Mouse (Mus musculus) telencephalon, adult 2 months (tissue): ENCODE measurements around the gene Gm14214.

Experiments
- DNase-seq: peaks from one replicate; pipeline ENCODE4 v3.0.0-alpha.2; 2011; ENCODE audit warnings: low read depth, low spot score

The Gm14214 gene

GRCm38 (mm10) chr2:154731916-154732315 is 37.9 kb downstream of the Gm14214 start:
- no peak for DNase-seq

DNA sequence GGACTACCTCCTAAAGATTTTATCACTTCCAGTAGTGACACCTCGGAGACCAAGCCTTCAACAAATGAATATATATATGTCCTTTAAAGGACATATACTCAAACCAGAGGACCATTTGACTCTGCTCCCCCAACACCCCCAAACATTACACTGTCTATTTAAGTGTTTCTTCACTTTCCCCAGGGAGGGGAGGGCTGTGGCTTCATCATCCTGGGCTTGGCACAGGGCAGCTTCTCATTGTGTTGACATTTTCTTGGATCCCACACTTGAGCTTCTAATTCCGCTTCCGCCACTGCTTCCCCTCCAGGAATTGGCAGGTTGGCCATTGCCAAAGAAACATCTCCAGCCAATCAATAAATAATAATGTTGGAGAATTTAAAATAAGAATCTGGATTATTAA is 39.0 kb downstream of the Gm14214 start:
- DNase-seq, result no peak

DNA sequence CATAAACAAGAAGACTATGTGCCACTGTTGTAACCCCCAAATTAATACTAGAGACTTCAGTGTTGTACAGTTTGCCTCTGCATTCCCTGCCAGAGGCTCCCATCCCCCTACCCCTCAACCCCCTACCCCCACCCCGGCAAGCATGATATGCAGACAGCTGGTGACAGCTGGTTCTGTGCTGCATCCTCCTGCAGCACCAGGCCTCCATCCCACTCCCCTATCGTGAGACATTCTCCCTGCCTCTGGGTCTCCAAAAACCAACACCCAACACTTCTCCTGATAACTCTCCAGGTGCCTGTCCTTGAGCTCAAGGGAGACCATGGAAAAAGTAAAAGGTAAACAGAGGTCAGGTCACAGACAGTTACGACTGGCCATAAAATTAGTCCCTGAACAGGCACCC is 40.1 kb downstream of the Gm14214 start:
- no peak for DNase-seq

DNA sequence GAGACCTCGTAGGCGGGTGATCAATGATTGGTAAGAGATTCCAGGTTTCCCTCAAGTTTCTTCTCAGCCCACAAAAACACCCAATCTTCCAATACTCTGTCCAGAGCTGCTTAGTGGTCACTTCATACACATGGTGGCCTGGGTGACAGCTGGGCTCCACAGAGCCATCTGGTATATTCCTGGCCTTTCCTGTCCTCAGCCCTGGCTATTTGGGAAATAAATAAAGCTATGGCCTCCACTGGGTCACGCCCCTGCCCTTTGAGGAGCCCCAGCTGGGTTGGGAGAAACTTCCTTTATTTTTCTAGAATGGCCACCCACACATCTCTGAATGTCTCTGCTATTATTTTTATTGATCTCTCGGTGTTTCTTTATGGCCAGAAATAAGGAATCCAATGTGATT is 46.4 kb downstream of the Gm14214 start:
- no peak for DNase-seq

GRCm38 (mm10) chr2:154720315-154720714 is 49.5 kb downstream of the Gm14214 start:
- no peak for DNase-seq
